Mouse (Mus musculus): ENCODE measurements at regions not wholly inside any gene's neighbourhood (a gene's known extent, or its start where the extent isn't known, plus 50 kb on each side); places are given as distances from the start of the nearest gene placed in this dataset.

DNA sequence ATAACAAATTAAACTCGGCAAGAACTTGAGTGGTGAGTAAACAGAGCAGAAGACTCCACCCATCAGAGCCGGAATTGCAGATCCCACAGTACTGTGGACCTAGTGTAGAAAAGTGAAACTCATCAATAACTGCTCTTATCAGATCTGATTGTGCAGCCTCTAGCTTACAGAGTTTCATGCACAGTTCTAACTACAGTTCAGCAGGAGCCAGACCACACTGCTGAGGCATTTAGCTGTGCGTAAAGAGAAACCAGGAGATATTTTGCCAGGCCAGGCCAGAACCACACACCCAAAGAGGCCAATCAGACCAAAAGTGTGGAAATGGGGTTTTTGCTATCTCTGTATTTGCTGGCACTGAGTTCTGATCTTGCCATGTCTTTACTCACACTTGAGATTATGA is 71.9 kb upstream of the Ptgfr start:
- H3K4me1 ChIP-seq (ENCODE audit: control insufficient read depth, insufficient read depth, low read length), result no peaks in the 10 kb centered on the region
- ATAC-seq, result no peak
- H3K9me3 ChIP-seq (replicated peaks; ENCODE audit: control insufficient read depth, low read length), result no peaks in the 10 kb centered on the region
- WGBS, result 85% methylated on average over 3 of the region's 3 CpGs
- H3K4me3 ChIP-seq (ENCODE audit: low read depth, low read length), result no peak overlapping the region
- no peaks in the 10 kb centered on the region for H3K27me3 ChIP-seq (replicated peaks; ENCODE audit: control insufficient read depth, insufficient read depth, low read length)
- no peak overlapping the region for H3K4me2 ChIP-seq (ENCODE audit: low read length)
- no peak overlapping the region for H3K9ac ChIP-seq (ENCODE audit: low read length)
- H3K36me3 ChIP-seq (ENCODE audit: control insufficient read depth, insufficient read depth, low read length), result no peaks in the 10 kb centered on the region
- DNase-seq (ENCODE audit: low spot score), result no peak
- no peak overlapping the region for H3K27ac ChIP-seq (ENCODE audit: low read depth, low read length)

DNA sequence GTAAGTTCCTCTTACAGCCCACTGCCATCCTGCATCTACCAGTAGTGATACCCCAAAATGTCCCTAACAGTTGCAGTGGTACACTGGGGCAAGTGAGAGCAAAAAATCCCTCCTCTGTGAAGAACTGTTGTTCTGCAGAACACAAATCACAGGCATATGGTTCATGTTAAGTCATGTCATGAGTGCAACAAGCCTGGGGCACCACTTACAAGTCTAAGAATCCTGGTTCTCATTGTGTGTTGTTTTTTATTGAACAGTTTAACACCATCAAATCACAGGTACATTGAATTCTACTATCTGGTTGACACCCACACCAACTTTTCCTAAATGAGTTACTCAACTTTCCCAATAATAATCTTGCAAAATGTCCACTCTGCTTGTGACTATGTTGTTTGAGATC is 71.5 kb upstream of the Ptgfr start:
- H3K4me2 ChIP-seq (ENCODE audit: low read length), result no peak overlapping the region
- no peak overlapping the region for H3K4me3 ChIP-seq (ENCODE audit: low read depth, low read length)
- H3K4me1 ChIP-seq (ENCODE audit: control insufficient read depth, insufficient read depth, low read length), result no peaks in the 10 kb centered on the region
- H3K27ac ChIP-seq (ENCODE audit: low read depth, low read length), result no peak overlapping the region
- H3K27me3 ChIP-seq (replicated peaks; ENCODE audit: control insufficient read depth, insufficient read depth, low read length), result no peaks in the 10 kb centered on the region
- ATAC-seq (no peak), DNase-seq (ENCODE audit: low spot score) (no peak)
- no peaks in the 10 kb centered on the region for H3K36me3 ChIP-seq (ENCODE audit: control insufficient read depth, insufficient read depth, low read length)
- H3K9me3 ChIP-seq (replicated peaks; ENCODE audit: control insufficient read depth, low read length), result no peaks in the 10 kb centered on the region
- no peak overlapping the region for H3K9ac ChIP-seq (ENCODE audit: low read length)

DNA sequence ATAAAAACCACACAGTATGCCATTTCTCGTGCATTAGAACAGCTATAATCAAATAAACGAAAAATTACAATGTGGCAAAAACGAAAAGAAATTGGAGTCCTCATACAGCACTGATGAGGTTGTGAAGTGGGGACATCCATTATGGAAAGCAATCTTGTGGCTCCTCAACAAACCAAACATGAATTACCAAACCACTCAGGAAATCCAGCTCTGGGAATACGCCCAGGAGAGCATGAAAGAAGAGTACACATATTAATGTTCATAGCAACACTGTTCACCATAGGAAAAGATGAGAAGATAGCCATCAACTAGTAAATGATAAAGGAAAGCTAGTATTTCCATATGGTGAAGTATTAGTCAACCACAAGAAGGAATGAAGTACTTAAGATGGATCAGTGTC is 68.3 kb upstream of the Ptgfr start:
- H3K27ac ChIP-seq (ENCODE audit: low read depth, low read length), result no peak overlapping the region
- no peak for DNase-seq (ENCODE audit: low spot score)
- no peaks in the 10 kb centered on the region for H3K36me3 ChIP-seq (ENCODE audit: control insufficient read depth, insufficient read depth, low read length)
- H3K27me3 ChIP-seq (replicated peaks; ENCODE audit: control insufficient read depth, insufficient read depth, low read length), result no peaks in the 10 kb centered on the region
- H3K4me3 ChIP-seq (ENCODE audit: low read depth, low read length), result no peak overlapping the region
- H3K4me1 ChIP-seq (ENCODE audit: control insufficient read depth, insufficient read depth, low read length), result no peaks in the 10 kb centered on the region
- H3K9ac ChIP-seq (ENCODE audit: low read length), result no peak overlapping the region
- no peak for ATAC-seq
- H3K9me3 ChIP-seq (replicated peaks; ENCODE audit: control insufficient read depth, low read length), result no peaks in the 10 kb centered on the region
- 90% methylated on average over 4 of the region's 4 CpGs for WGBS
- H3K4me2 ChIP-seq (ENCODE audit: low read length), result no peak overlapping the region

DNA sequence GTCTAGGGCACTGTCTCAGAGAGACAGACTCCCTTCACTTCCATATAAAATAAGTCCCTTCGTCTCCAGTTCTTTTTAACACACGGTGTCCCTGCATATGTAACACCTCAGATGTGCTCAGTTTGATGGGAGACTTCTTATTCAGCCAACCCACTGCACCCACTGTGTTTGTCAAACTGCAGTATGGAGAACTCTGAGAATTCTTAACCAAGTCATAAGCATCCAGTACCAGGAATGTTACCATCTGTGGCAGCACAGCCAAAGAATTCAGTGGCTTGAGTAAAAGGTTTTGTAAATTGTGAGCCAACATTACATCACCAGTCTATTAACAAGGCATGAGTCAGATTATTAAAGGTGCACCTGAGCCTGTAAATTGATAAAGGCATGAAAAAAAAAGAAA is 65.7 kb upstream of the Ptgfr start:
- ATAC-seq (peak; percentile 61; the same call in 1 of the 2 replicates), DNase-seq (ENCODE audit: low spot score) (no peak)
- Histone ChIP-seq H3K27me3 (replicated peaks; ENCODE audit: control insufficient read depth, insufficient read depth, low read length) (no peaks in the 10 kb centered on the region), H3K9me3 (replicated peaks; ENCODE audit: control insufficient read depth, low read length) (no peaks in the 10 kb centered on the region), H3K36me3 (ENCODE audit: control insufficient read depth, insufficient read depth, low read length) (no peaks in the 10 kb centered on the region), H3K9ac (ENCODE audit: low read length) (no peak overlapping the region), H3K27ac (ENCODE audit: low read depth, low read length) (no peak overlapping the region), H3K4me1 (ENCODE audit: control insufficient read depth, insufficient read depth, low read length) (no peaks in the 10 kb centered on the region), H3K4me3 (ENCODE audit: low read depth, low read length) (no peak overlapping the region), H3K4me2 (ENCODE audit: low read length) (no peak overlapping the region)
- WGBS, result 75% methylated on average over 2 of the region's 2 CpGs

DNA sequence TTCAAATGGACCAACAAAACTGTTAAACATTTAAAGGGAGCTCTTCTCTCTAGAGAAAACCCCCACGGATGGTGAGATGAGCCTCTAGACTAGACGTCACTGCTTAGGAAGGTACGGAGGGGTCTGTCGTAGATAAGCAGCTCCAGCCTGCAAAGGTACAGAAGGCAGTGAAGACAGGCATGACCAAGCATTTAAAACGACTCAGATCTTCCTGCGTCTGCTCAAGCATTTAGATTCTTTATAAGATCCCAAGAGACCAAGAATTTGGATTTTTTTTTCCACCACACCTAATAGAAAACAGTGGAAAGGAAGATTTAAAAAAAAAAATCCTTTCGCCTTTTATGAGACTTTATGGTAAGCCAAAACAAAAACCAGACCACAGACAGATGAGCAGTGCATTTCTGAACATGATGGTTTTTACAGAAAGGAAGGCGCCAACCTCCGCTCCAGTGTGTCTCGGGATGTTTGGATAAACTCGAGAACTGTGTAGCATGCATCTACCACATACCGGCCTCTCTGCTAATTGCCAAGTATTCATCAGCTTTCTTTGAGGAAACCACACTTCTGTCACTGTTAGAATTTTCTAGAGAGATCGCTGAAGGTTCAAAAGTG is 64.9 kb upstream of the Ptgfr start:
- H3K4me2 ChIP-seq (ENCODE audit: low read length), result no peak overlapping the region
- no peak overlapping the region for H3K9ac ChIP-seq (ENCODE audit: low read length)

DNA sequence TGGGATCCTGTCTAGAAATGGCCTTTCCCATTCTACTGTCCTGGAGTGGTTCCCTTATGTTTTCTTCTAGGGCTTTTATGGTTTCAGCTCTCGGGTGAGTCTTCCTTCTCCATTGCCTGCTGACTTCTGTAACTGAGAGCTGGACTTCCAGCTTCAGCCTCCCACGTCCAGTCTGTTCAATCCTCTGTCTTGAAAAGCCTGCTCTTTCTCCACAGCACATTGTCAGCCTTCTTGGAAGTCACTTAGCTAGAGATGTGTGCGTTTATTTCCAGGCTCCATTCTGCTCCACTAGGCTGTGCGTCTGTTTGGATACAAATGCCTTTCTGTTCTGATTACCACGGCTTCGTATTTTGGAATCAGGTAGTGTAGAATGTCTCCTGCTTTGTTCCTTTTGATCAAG is 62.2 kb upstream of the Ptgfr start:
- no peaks in the 10 kb centered on the region for H3K36me3 ChIP-seq (ENCODE audit: control insufficient read depth, insufficient read depth, low read length)
- H3K4me2 ChIP-seq (ENCODE audit: low read length), result no peak overlapping the region
- no peak for DNase-seq (ENCODE audit: low spot score)
- no peaks in the 10 kb centered on the region for H3K4me1 ChIP-seq (ENCODE audit: control insufficient read depth, insufficient read depth, low read length)
- no peaks in the 10 kb centered on the region for H3K9me3 ChIP-seq (replicated peaks; ENCODE audit: control insufficient read depth, low read length)
- H3K27me3 ChIP-seq (replicated peaks; ENCODE audit: control insufficient read depth, insufficient read depth, low read length), result no peaks in the 10 kb centered on the region
- WGBS, result 89% methylated on average over 6 of the region's 6 CpGs
- H3K4me3 ChIP-seq (ENCODE audit: low read depth, low read length), result no peak overlapping the region
- no peak overlapping the region for H3K9ac ChIP-seq (ENCODE audit: low read length)
- no peak overlapping the region for H3K27ac ChIP-seq (ENCODE audit: low read depth, low read length)
- ATAC-seq, result no peak

More for the DNA sequence above, 64.9 kb upstream of the Ptgfr start:
- ATAC-seq (no peak), DNase-seq (ENCODE audit: low spot score) (no peak)
- Histone ChIP-seq H3K27me3 (replicated peaks; ENCODE audit: control insufficient read depth, insufficient read depth, low read length) (no peaks in the 10 kb centered on the region), H3K4me3 (ENCODE audit: low read depth, low read length) (no peak overlapping the region), H3K9me3 (replicated peaks; ENCODE audit: control insufficient read depth, low read length) (no peaks in the 10 kb centered on the region), H3K4me1 (ENCODE audit: control insufficient read depth, insufficient read depth, low read length) (no peaks in the 10 kb centered on the region), H3K27ac (ENCODE audit: low read depth, low read length) (no peak overlapping the region), H3K36me3 (ENCODE audit: control insufficient read depth, insufficient read depth, low read length) (no peaks in the 10 kb centered on the region)
- 89% methylated on average over 13 of the region's 13 CpGs for WGBS

DNA sequence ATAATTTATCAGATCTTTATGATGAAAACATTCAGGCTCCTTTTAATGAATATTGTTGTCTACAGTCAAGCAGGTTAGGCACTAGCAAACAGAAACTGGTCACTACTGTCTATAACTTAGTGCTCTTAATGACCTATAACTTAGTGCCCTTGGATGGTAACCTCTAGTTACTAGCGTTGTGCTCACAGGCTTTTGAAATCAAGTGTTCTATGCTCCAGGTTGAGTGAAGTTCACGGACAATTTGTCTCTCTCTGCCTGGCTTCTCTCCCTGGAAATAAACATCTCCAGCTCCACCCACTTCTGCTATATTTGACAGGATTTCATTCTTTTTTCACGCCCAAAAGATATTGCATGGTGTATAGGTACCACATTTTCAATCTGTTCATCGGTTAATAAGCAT is 61.7 kb upstream of the Ptgfr start:
- Histone ChIP-seq H3K9me3 (replicated peaks; ENCODE audit: control insufficient read depth, low read length) (no peaks in the 10 kb centered on the region), H3K4me1 (ENCODE audit: control insufficient read depth, insufficient read depth, low read length) (0 out of 2 replicates have a peak, but pooled peaks cover 2% of the 10 kb centered on the region), H3K27me3 (replicated peaks; ENCODE audit: control insufficient read depth, insufficient read depth, low read length) (no peaks in the 10 kb centered on the region), H3K9ac (ENCODE audit: low read length) (no peak overlapping the region), H3K4me2 (ENCODE audit: low read length) (no peak overlapping the region), H3K4me3 (ENCODE audit: low read depth, low read length) (no peak overlapping the region), H3K36me3 (ENCODE audit: control insufficient read depth, insufficient read depth, low read length) (no peaks in the 10 kb centered on the region), H3K27ac (ENCODE audit: low read depth, low read length) (no peak overlapping the region)
- 92% methylated on average over 4 of the region's 4 CpGs for WGBS
- DNase-seq (ENCODE audit: low spot score), result no peak
- ATAC-seq, result no peak

DNA sequence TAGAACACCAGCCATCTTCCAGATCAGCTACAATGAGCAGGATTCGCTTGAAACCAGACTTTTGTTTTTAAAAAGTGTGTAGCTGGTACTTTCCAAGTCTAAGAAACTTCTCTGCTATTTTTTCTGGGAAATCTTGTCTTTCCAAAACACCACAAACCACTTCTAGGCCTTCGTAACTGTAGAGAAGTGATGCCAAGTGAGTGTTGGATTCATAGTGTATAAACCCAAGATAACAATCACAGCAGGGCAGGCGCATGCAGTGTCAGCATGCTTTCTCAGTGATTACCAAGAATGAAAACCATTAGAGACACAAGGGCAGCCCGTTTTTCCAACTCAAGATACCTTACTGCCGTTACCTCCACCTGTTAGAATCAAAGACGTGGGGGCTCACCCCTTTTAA is 58.9 kb upstream of the Ptgfr start:
- Histone ChIP-seq H3K4me3 (ENCODE audit: low read depth, low read length) (no peak overlapping the region), H3K9ac (ENCODE audit: low read length) (no peak overlapping the region), H3K27ac (ENCODE audit: low read depth, low read length) (no peak overlapping the region), H3K27me3 (replicated peaks; ENCODE audit: control insufficient read depth, insufficient read depth, low read length) (no peaks in the 10 kb centered on the region), H3K4me2 (ENCODE audit: low read length) (no peak overlapping the region), H3K9me3 (replicated peaks; ENCODE audit: control insufficient read depth, low read length) (no peaks in the 10 kb centered on the region), H3K36me3 (ENCODE audit: control insufficient read depth, insufficient read depth, low read length) (no peaks in the 10 kb centered on the region), H3K4me1 (ENCODE audit: control insufficient read depth, insufficient read depth, low read length) (0 out of 2 replicates have a peak, but pooled peaks cover 4% of the 10 kb centered on the region)
- WGBS, result 93% methylated on average over 6 of the region's 6 CpGs
- DNase-seq (ENCODE audit: low spot score) (no peak), ATAC-seq (no peak)

DNA sequence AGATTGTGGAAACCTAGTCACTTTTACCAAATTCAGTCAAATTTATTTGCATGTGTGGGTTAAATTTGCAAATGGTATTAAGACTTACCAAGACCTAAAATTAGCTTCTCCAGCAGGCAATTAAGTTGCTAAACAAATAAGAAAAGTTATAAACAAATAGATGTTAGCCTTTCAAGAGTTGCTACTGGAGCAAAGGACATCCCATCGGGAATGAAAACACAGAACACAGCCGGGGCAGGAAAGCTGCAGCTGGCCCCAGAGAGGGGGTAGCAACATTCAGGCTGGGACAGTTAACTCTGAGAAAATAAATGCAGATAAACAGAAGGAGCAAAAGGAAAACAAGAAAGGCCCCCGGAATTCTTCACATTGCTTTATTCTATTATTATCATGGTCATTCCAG is 57.3 kb upstream of the Ptgfr start:
- no peak for ATAC-seq

More for the DNA sequence above, 57.3 kb upstream of the Ptgfr start:
- H3K4me2 ChIP-seq (ENCODE audit: low read length), result no peak overlapping the region
- no peak overlapping the region for H3K4me3 ChIP-seq (ENCODE audit: low read depth, low read length)
- DNase-seq (ENCODE audit: low spot score), result no peak
- WGBS, result 79% methylated on average over 3 of the region's 3 CpGs
- no peaks in the 10 kb centered on the region for H3K27me3 ChIP-seq (replicated peaks; ENCODE audit: control insufficient read depth, insufficient read depth, low read length)
- H3K4me1 ChIP-seq (ENCODE audit: control insufficient read depth, insufficient read depth, low read length), result 0 out of 2 replicates have a peak, but pooled peaks cover 4% of the 10 kb centered on the region
- H3K27ac ChIP-seq (ENCODE audit: low read depth, low read length), result no peak overlapping the region
- H3K9ac ChIP-seq (ENCODE audit: low read length), result no peak overlapping the region
- H3K9me3 ChIP-seq (replicated peaks; ENCODE audit: control insufficient read depth, low read length), result no peaks in the 10 kb centered on the region
- no peaks in the 10 kb centered on the region for H3K36me3 ChIP-seq (ENCODE audit: control insufficient read depth, insufficient read depth, low read length)
